Mouse (Mus musculus) CH12.LX (cell line): ENCODE measurements at regions not wholly inside any gene's neighbourhood (a gene's known extent, or its start where the extent isn't known, plus 50 kb on each side); places are given as distances from the start of the nearest gene placed in this dataset.

Experiments used
- DNase-seq: peaks from one replicate; pipeline ENCODE4 v3.0.0-alpha.2; 2013; ENCODE audit errors: extremely low read depth
- H3K27ac ChIP-seq: 2 replicates; pipeline ENCODE4 v1.5.1; 2012; ENCODE audit warnings: low read depth, mild to moderate bottlenecking, control low read depth, moderate library complexity; ENCODE audit not compliant: insufficient read depth
- H3K27me3 ChIP-seq: replicated peaks from 2 replicates; pipeline ENCODE3; 2012; ENCODE audit warnings: inconsistent platforms
- H3K36me3 ChIP-seq, 2 experiments: replicated peaks in 1 of 2; 2 replicates each; pipeline versions ENCODE3 to v1.6.1; 2012; ENCODE audit warnings: inconsistent platforms in 1 of 2, low read length in 1 of 2, mild to moderate bottlenecking in 1 of 2, mixed read lengths in 1 of 2, moderate library complexity in 1 of 2; ENCODE audit not compliant: control insufficient read depth in 1 of 2, insufficient read depth in 1 of 2
- H3K4me1 ChIP-seq, 2 experiments: 2 replicates each; pipeline ENCODE4 v1.6.1; 2012; ENCODE audit warnings: inconsistent platforms in 1 of 2, moderate library complexity in 1 of 2; ENCODE audit not compliant: insufficient read depth in 2 of 2, control insufficient read depth in 1 of 2
- H3K4me2 ChIP-seq: 2 replicates; pipeline ENCODE4 v1.6.1; 2012; ENCODE audit warnings: low read depth, mild to moderate bottlenecking, control low read depth; ENCODE audit not compliant: poor library complexity, insufficient read depth, severe bottlenecking
- H3K4me3 ChIP-seq, 3 experiments: fragments of 150-350 bp in 1 of 3; sonication (generic) in 1 of 3; replicated peaks in 1 of 3; 2 replicates each; pipeline versions ENCODE3 to v1.5.1; 2011 to 2012; ENCODE audit warnings: low read depth in 2 of 3, low read length in 2 of 3, mild to moderate bottlenecking in 2 of 3, moderate library complexity in 2 of 3, control low read depth in 1 of 3, improper control_type of control experiment in 1 of 3, inconsistent platforms in 1 of 3, mixed read lengths in 1 of 3; ENCODE audit not compliant: poor library complexity in 1 of 3
- H3K79me2 ChIP-seq: replicated peaks from 2 replicates; pipeline ENCODE4 v1.6.1; 2012; ENCODE audit warnings: mild to moderate bottlenecking, moderate library complexity; ENCODE audit not compliant: control insufficient read depth, poor library complexity, insufficient read depth, severe bottlenecking; ENCODE audit errors: extremely low read depth
- H3K9ac ChIP-seq: 2 replicates; pipeline ENCODE4 v1.6.1; 2012; ENCODE audit warnings: low read depth, mild to moderate bottlenecking, control low read depth, moderate library complexity; ENCODE audit not compliant: insufficient read depth
- H3K9me3 ChIP-seq: replicated peaks from 2 replicates; pipeline ENCODE3; 2012; ENCODE audit warnings: low read length, inconsistent platforms, mixed read lengths
- CHD1 ChIP-seq: IDR thresholded peaks from 2 replicates; pipeline ENCODE4 v1.6.1; 2012; ENCODE audit warnings: low read depth, low read length, improper control_type of control experiment, inconsistent platforms
- CHD2 ChIP-seq: IDR thresholded peaks from 2 replicates; pipeline ENCODE4 v1.6.1; 2011; ENCODE audit warnings: low read length, improper control_type of control experiment
- CTCF ChIP-seq, 2 experiments: IDR thresholded peaks in 1 of 2; conservative IDR thresholded peaks in 1 of 2; 2 replicates each; pipeline ENCODE4 v1.5.1; 2011 to 2012; ENCODE audit warnings: low read depth in 2 of 2, low read length in 2 of 2, improper control_type of control experiment in 1 of 2, inconsistent platforms in 1 of 2, mild to moderate bottlenecking in 1 of 2, moderate library complexity in 1 of 2
- ELF1 ChIP-seq: IDR thresholded peaks from 2 replicates; pipeline ENCODE4 v1.6.1; 2014; ENCODE audit warnings: low read depth, mild to moderate bottlenecking, inconsistent platforms, low read length, improper control_type of control experiment
- EP300 ChIP-seq: IDR thresholded peaks from 2 replicates; pipeline ENCODE4 v1.6.1; 2011; ENCODE audit warnings: low read length, improper control_type of control experiment
- ETS1 ChIP-seq: conservative IDR thresholded peaks from 2 replicates; pipeline ENCODE4 v1.6.1; 2012; ENCODE audit warnings: low read depth, mild to moderate bottlenecking, inconsistent platforms, low read length, improper control_type of control experiment, moderate library complexity
- HCFC1 ChIP-seq: IDR thresholded peaks from 2 replicates; pipeline ENCODE4 v1.6.1; 2012; ENCODE audit warnings: low read depth, mild to moderate bottlenecking, inconsistent platforms, low read length, improper control_type of control experiment
- JUND ChIP-seq: conservative IDR thresholded peaks from 2 replicates; pipeline ENCODE4 v1.6.1; 2011; ENCODE audit warnings: low read depth, low read length, improper control_type of control experiment
- MAX ChIP-seq: IDR thresholded peaks from 2 replicates; pipeline ENCODE4 v1.6.1; 2011; ENCODE audit warnings: low read length, improper control_type of control experiment
- MAZ ChIP-seq: IDR thresholded peaks from 2 replicates; pipeline ENCODE4 v1.6.1; 2012; ENCODE audit warnings: low read depth, mild to moderate bottlenecking, inconsistent platforms, low read length, improper control_type of control experiment, moderate library complexity
- MEF2A ChIP-seq: IDR thresholded peaks from 2 replicates; pipeline ENCODE4 v1.6.1; 2014; ENCODE audit warnings: low read depth, mild to moderate bottlenecking, inconsistent platforms, low read length, improper control_type of control experiment, borderline replicate concordance
- MXI1 ChIP-seq: IDR thresholded peaks from 2 replicates; pipeline ENCODE4 v1.6.1; 2011; ENCODE audit warnings: mild to moderate bottlenecking, low read depth, low read length, improper control_type of control experiment
- NELFE ChIP-seq: IDR thresholded peaks from 2 replicates; pipeline ENCODE4 v1.6.1; 2011; ENCODE audit warnings: low read depth, low read length, improper control_type of control experiment
- POLR2A ChIP-seq: IDR thresholded peaks from 2 replicates; pipeline ENCODE4 v1.6.1; 2011; ENCODE audit warnings: low read depth, mild to moderate bottlenecking, improper control_type of control experiment, low read length
- RCOR1 ChIP-seq: conservative IDR thresholded peaks from 2 replicates; pipeline ENCODE4 v1.6.1; 2012; ENCODE audit warnings: low read depth, mild to moderate bottlenecking, inconsistent platforms, low read length, improper control_type of control experiment
- SIN3A ChIP-seq: IDR thresholded peaks from 2 replicates; pipeline ENCODE4 v1.6.1; 2012; ENCODE audit warnings: low read length, improper control_type of control experiment, inconsistent platforms
- TCF12 ChIP-seq: IDR thresholded peaks from 2 replicates; pipeline ENCODE4 v1.6.1; 2014; ENCODE audit warnings: low read depth, mild to moderate bottlenecking, inconsistent platforms, low read length, improper control_type of control experiment
- USF1 ChIP-seq: IDR thresholded peaks from 2 replicates; pipeline ENCODE4 v1.6.1; 2014; ENCODE audit warnings: low read depth, mild to moderate bottlenecking, inconsistent platforms, low read length, improper control_type of control experiment
- ZMIZ1 ChIP-seq: IDR thresholded peaks from 2 replicates; pipeline ENCODE4 v1.6.1; 2012; ENCODE audit warnings: low read depth, mild to moderate bottlenecking, inconsistent platforms, low read length, improper control_type of control experiment
- dilution Hi-C: fragments of 300-500 bp; cut with MboI; formaldehyde crosslinking; loops from 2 replicates; pipeline ENCODE4 v1.14.3; 2020; ENCODE audit warnings: low sequenced_read_pairs; ENCODE audit not compliant: extremely low pct_unique_long_range_greater_than_20kb, extremely low pct_ligation_motif_present
- in situ Hi-C: fragments of 300-500 bp; cut with MboI; formaldehyde crosslinking; loops from 3 replicates; pipeline ENCODE4 v1.14.3; 2019; ENCODE audit warnings: low sequenced_read_pairs, low pct_ligation_motif_present, low pct_unique_long_range_greater_than_20kb, mixed read lengths

DNA sequence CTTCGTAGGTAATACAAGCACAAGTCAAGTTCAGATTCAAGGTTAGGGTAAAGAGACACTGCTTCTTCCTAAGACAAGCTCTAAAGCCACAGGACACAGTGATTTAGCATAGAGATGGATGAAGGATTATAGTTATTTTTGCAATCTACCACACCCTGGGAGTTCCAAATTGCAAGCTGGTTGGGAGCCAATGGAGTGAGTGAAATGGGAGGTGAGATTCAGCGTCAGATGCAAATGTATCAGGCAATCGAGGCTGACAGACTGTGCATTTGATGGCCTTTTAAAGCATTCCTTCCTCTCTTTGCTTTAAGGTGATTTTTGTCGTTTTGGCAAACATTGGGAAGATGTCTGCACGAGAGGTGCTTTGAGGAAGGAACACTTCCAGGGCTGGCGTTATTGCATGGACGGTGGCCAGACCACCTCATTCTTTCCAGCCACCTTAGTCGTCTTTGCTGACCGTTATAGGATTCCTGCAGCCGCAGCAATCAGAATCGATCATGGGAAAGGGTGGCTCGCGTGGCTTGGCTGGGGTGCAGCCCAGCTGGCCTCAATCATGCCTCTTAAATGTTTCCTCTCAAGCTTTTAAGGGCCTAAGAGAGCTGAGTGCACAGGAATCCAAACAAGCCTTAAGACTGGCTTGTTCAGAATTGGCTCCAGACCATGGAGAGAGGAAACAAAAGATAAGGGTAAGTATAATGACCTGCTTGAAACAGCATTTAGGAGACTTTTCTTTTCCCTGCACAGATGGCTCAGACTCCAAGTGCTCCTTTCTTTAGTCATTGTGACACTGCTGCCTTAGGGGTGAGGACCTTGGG, 265.0 kb upstream of the Tle4 start:
- Histone ChIP-seq H3K4me2 (no peak overlapping the region), H3K36me3 (no peaks in the 10 kb centered on the region), H3K9me3 (peaks cover 2% of the 10 kb centered on the region), H3K79me2 (no peaks in the 10 kb centered on the region), H3K27me3 (no peaks in the 10 kb centered on the region), H3K4me1 (no peaks in the 10 kb centered on the region), H3K27ac (no peak overlapping the region), H3K4me3 (no peak overlapping the region), H3K9ac (no peak overlapping the region)
- in situ Hi-C loops = no loop called here
- TF ChIP-seq MEF2A (no peak), ETS1 (no peak), NELFE (no peak), CTCF (conservative IDR thresholded peaks at IDR 0.05 in 1 of 2, IDR thresholded peaks at IDR 0.05 in 1 of 2; ENCODE audit: low read depth in 2 of 2, low read length in 2 of 2) (no peak), SIN3A (no peak), JUND (no peak), MXI1 (no peak), USF1 (no peak), CHD1 (no peak)
- no peak for DNase-seq
- dilution Hi-C loops = no loop called here

DNA sequence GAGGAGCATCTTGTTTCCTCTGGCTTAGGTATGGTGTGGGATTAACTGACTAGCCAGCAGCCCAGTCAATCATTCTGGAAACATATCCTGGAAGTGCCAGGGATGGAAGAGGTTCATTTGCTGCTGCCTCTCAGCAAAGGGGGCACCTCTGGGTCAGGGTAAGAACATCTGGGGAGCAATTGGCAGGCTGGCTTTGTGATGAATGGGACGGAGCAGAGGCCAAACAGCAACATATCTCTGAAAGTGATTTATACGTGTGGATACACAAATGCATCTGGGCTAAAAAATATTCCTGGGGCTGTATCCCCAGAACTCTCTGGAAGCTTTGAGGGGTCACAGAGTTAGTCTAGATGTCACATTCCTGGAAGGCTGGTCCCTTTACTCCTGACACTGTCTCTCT, 257.2 kb upstream of the Tle4 start:
- dilution Hi-C loops = no loop called here

More for the DNA sequence above, 257.2 kb upstream of the Tle4 start:
- Histone ChIP-seq H3K9ac (no peak overlapping the region), H3K4me2 (no peak overlapping the region), H3K4me1 (no peaks in the 10 kb centered on the region), H3K79me2 (no peaks in the 10 kb centered on the region), H3K27me3 (no peaks in the 10 kb centered on the region), H3K4me3 (no peak overlapping the region), H3K9me3 (peaks cover 2% of the 10 kb centered on the region), H3K27ac (no peak overlapping the region), H3K36me3 (no peaks in the 10 kb centered on the region)
- TF ChIP-seq MEF2A = no peak
- no peak for TF ChIP-seq HCFC1
- TF ChIP-seq CTCF (conservative IDR thresholded peaks at IDR 0.05 in 1 of 2, IDR thresholded peaks at IDR 0.05 in 1 of 2; ENCODE audit: low read depth in 2 of 2, low read length in 2 of 2) = no peak
- no peak for TF ChIP-seq EP300
- no peak for TF ChIP-seq CHD1
- no peak for TF ChIP-seq RCOR1
- no peak for TF ChIP-seq MAX
- TF ChIP-seq TCF12 = no peak
- no peak for TF ChIP-seq CHD2
- TF ChIP-seq MAZ = no peak
- no peak for TF ChIP-seq USF1
- TF ChIP-seq ELF1 = no peak
- no peak for TF ChIP-seq SIN3A
- no peak for TF ChIP-seq ZMIZ1
- TF ChIP-seq POLR2A = no peak
- no peak for DNase-seq
- in situ Hi-C loops = no loop called here
